Mouse (Mus musculus): Measurements from ENCODE around the gene Zfp239. TPM values are rescaled to one million over a fixed set of nuclear protein-coding genes. Genes with fewer than 3 reads are reported as not detected.
A peak's percentile ranks its signal among the peaks of the same experiment; 100 is the strongest.

The Zfp239 gene
- polyA plus RNA-seq, 1 experiment from 2014 or later = 7.5 TPM

DNA sequence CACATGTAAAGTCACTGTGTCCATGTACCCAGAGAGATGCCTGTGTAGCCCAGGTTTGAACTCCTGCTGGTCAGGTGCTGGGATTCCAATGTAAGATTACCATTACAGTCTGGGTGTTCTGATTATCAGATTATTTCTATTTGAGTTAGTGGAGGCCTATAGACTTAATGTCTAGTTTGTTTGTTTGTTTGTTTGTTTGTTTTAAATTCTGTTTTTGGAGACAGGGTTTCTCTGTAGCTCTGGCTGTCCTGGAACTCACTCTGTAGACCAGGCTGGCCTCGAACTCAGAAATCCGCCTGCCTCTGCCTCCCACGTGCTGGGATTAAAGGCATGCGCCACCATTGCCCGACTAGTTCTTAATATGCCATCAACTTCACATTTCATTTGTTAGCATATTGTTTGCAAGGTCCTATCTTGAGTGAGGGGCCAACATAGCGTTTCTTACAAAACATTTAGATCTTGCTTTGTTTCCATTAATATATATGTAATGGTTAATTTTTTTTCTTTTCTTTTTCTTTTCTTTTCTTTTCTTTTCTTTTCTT is 48.3 kb downstream of the Zfp239 start:
- 0 out of 2 replicates have a peak overlapping the region, but pooled peaks have one; percentile 83 for H3K4me2 ChIP-seq (ENCODE audit: low read depth, low read length)
- no peak overlapping the region for H3K9ac ChIP-seq (ENCODE audit: low read length)
- 68% methylated on average over 6 of the region's 6 CpGs for WGBS
- no peaks in the 10 kb centered on the region for H3K27me3 ChIP-seq (ENCODE audit: control insufficient read depth, insufficient read depth, low read depth, low read length)
- H3K4me3 ChIP-seq (ENCODE audit: low read length) = no peak overlapping the region
- H3K9me3 ChIP-seq (ENCODE audit: control insufficient read depth, low read length) = no peaks in the 10 kb centered on the region
- H3K4me1 ChIP-seq (replicated peaks; ENCODE audit: control insufficient read depth, insufficient read depth, low read length) = peaks cover 30% of the 10 kb centered on the region
- no peak overlapping the region for H3K27ac ChIP-seq (ENCODE audit: low read length)
- H3K36me3 ChIP-seq (ENCODE audit: control insufficient read depth, insufficient read depth, low read length) = no peaks in the 10 kb centered on the region
- no peak for ATAC-seq (ENCODE audit: low read depth)

DNA sequence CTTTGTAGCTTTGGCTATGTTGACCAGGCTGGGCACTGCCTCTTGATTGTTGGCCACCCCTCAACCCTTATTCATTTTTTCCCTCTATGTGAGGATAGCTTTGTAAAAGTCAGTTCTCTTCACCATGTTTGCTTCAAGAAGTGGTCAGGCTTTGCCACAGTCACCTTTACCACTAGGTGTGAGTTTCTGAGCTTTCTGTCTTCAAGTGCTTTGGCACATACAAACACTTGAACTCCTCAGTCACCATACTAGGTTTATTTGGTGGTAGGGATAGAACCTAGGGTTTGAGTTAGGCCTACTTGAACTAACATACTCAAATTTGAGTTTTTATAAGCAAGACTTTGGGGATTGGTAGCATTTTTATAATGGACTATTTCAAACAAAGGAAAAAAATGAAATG is 52.6 kb downstream of the Zfp239 start:
- H3K27ac ChIP-seq (ENCODE audit: low read length) = no peak overlapping the region
- no peak overlapping the region for H3K4me3 ChIP-seq (ENCODE audit: low read length)
- no peaks in the 10 kb centered on the region for H3K9me3 ChIP-seq (ENCODE audit: control insufficient read depth, low read length)
- no peak for ATAC-seq (ENCODE audit: low read depth)
- no peak overlapping the region for H3K9ac ChIP-seq (ENCODE audit: low read length)
- H3K36me3 ChIP-seq (ENCODE audit: control insufficient read depth, insufficient read depth, low read length) = no peaks in the 10 kb centered on the region
- H3K4me2 ChIP-seq (ENCODE audit: low read depth, low read length) = no peak overlapping the region
- no peaks in the 10 kb centered on the region for H3K27me3 ChIP-seq (ENCODE audit: control insufficient read depth, insufficient read depth, low read depth, low read length)
- H3K4me1 ChIP-seq (replicated peaks; ENCODE audit: control insufficient read depth, insufficient read depth, low read length) = peaks cover 39% of the 10 kb centered on the region

DNA sequence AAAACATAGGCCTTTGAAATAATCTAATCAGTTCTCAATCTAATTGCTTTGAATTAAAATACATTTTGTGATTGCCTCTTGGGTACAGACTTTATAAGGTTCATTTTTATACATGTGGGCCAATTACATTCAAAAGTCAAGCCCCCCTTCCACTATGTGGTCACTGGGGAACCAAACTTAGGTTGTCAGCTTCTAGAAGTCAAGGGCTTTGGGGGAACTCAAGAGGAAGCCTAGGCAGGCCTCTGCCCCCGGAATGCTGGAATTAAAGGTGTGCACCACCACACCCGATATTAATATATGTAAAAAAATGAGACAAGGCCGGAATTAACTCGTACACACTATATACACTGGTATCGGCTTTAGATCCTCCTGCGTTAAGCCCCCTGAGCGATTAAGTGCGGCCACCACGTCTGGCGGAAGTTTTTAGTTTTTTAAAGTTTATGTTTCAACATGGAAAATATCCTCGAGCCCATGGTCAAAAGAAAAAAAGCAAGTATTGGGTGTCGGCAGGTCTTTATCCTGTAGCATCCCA is 54.4 kb downstream of the Zfp239 start:
- peak overlapping the region; percentile 88 for H3K9ac ChIP-seq (ENCODE audit: low read length)
- peak overlapping the region; percentile 93 for H3K4me2 ChIP-seq (ENCODE audit: low read depth, low read length)
- H3K27me3 ChIP-seq (ENCODE audit: control insufficient read depth, insufficient read depth, low read depth, low read length) = no peaks in the 10 kb centered on the region
- ATAC-seq (ENCODE audit: low read depth) = no peak
- H3K4me1 ChIP-seq (replicated peaks; ENCODE audit: control insufficient read depth, insufficient read depth, low read length) = peaks cover 41% of the 10 kb centered on the region
- 0 out of 2 replicates have a peak, but pooled peaks cover 2% of the 10 kb centered on the region for H3K36me3 ChIP-seq (ENCODE audit: control insufficient read depth, insufficient read depth, low read length)
- H3K4me3 ChIP-seq (ENCODE audit: low read length) = peak overlapping the region; percentile 78
- peak overlapping the region; percentile 98 for H3K27ac ChIP-seq (ENCODE audit: low read length)
- H3K9me3 ChIP-seq (ENCODE audit: control insufficient read depth, low read length) = no peaks in the 10 kb centered on the region
- 1% methylated on average over 12 of the region's 12 CpGs for WGBS

GRCm38 (mm10) chr6:117916737-117917426 is 55.0 kb downstream of the Zfp239 start:
- H3K27me3 ChIP-seq (ENCODE audit: control insufficient read depth, insufficient read depth, low read depth, low read length) = no peaks in the 10 kb centered on the region
- H3K4me3 ChIP-seq (ENCODE audit: low read length) = peak overlapping the region; percentile 78
- peak overlapping the region; percentile 88 for H3K9ac ChIP-seq (ENCODE audit: low read length)
- H3K4me2 ChIP-seq (ENCODE audit: low read depth, low read length) = peak overlapping the region; percentile 93
- H3K4me1 ChIP-seq (replicated peaks; ENCODE audit: control insufficient read depth, insufficient read depth, low read length) = peaks cover 41% of the 10 kb centered on the region
- under 1% methylated on average over 62 of the region's 62 CpGs for WGBS
- H3K27ac ChIP-seq (ENCODE audit: low read length) = peak overlapping the region; percentile 98
- ATAC-seq (ENCODE audit: low read depth) = peak; percentile 97
- no peaks in the 10 kb centered on the region for H3K9me3 ChIP-seq (ENCODE audit: control insufficient read depth, low read length)
- H3K36me3 ChIP-seq (ENCODE audit: control insufficient read depth, insufficient read depth, low read length) = peaks cover 3% of the 10 kb centered on the region; the same call in 1 of the 2 replicates

DNA sequence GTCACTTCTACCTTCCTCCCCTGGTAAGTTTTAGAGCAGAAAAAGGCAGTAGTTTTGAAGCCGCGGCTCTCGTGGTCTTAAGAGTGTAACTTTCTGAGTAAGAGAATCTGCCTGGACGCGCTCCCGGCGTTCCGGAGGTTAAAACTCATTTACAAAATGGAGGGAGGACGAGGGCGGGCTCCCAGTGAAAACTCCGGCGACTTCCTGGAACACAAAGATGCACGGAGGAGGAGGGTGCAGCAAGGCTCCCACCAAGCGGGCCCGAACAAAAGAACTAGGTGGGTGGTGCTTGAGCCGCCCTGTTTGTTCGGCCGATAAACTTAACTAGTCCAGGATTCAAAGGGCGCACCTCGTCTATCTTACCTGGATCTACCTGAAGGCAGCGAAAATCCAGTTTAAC is 55.7 kb downstream of the Zfp239 start:
- Histone ChIP-seq H3K4me2 (ENCODE audit: low read depth, low read length) (peak overlapping the region; percentile 93), H3K9me3 (ENCODE audit: control insufficient read depth, low read length) (no peaks in the 10 kb centered on the region), H3K4me1 (replicated peaks; ENCODE audit: control insufficient read depth, insufficient read depth, low read length) (peaks cover 41% of the 10 kb centered on the region), H3K27me3 (ENCODE audit: control insufficient read depth, insufficient read depth, low read depth, low read length) (no peaks in the 10 kb centered on the region), H3K9ac (ENCODE audit: low read length) (peak overlapping the region; percentile 88), H3K36me3 (ENCODE audit: control insufficient read depth, insufficient read depth, low read length) (peaks cover 5% of the 10 kb centered on the region; the same call in 1 of the 2 replicates), H3K4me3 (ENCODE audit: low read length) (peak overlapping the region; percentile 78), H3K27ac (ENCODE audit: low read length) (peak overlapping the region; percentile 98)
- peak; percentile 78 for ATAC-seq (ENCODE audit: low read depth)
- under 1% methylated on average over 21 of the region's 21 CpGs for WGBS

GRCm38 (mm10) chr6:117918043-117918442 is 56.1 kb downstream of the Zfp239 start:
- peak overlapping the region; percentile 93 for H3K4me2 ChIP-seq (ENCODE audit: low read depth, low read length)
- peak overlapping the region; percentile 78 for H3K4me3 ChIP-seq (ENCODE audit: low read length)
- H3K9me3 ChIP-seq (ENCODE audit: control insufficient read depth, low read length) = no peaks in the 10 kb centered on the region
- no peaks in the 10 kb centered on the region for H3K27me3 ChIP-seq (ENCODE audit: control insufficient read depth, insufficient read depth, low read depth, low read length)
- WGBS = 11% methylated on average over 5 of the region's 5 CpGs
- peaks cover 41% of the 10 kb centered on the region for H3K4me1 ChIP-seq (replicated peaks; ENCODE audit: control insufficient read depth, insufficient read depth, low read length)
- peaks cover 8% of the 10 kb centered on the region; the same call in 1 of the 2 replicates for H3K36me3 ChIP-seq (ENCODE audit: control insufficient read depth, insufficient read depth, low read length)
- peak overlapping the region; percentile 88 for H3K9ac ChIP-seq (ENCODE audit: low read length)
- peak overlapping the region; percentile 98 for H3K27ac ChIP-seq (ENCODE audit: low read length)
- ATAC-seq (ENCODE audit: low read depth) = no peak

GRCm38 (mm10) chr6:117920659-117921640 is 59.0 kb downstream of the Zfp239 start:
- WGBS = 47% methylated on average over 3 of the region's 3 CpGs
- Histone ChIP-seq H3K9ac (ENCODE audit: low read length) (no peak overlapping the region), H3K4me1 (replicated peaks; ENCODE audit: control insufficient read depth, insufficient read depth, low read length) (peaks cover 28% of the 10 kb centered on the region), H3K9me3 (ENCODE audit: control insufficient read depth, low read length) (no peaks in the 10 kb centered on the region), H3K4me3 (ENCODE audit: low read length) (no peak overlapping the region), H3K4me2 (ENCODE audit: low read depth, low read length) (no peak overlapping the region), H3K27ac (ENCODE audit: low read length) (no peak overlapping the region), H3K36me3 (ENCODE audit: control insufficient read depth, insufficient read depth, low read length) (peaks cover 13% of the 10 kb centered on the region), H3K27me3 (ENCODE audit: control insufficient read depth, insufficient read depth, low read depth, low read length) (no peaks in the 10 kb centered on the region)
- no peak for ATAC-seq (ENCODE audit: low read depth)

DNA sequence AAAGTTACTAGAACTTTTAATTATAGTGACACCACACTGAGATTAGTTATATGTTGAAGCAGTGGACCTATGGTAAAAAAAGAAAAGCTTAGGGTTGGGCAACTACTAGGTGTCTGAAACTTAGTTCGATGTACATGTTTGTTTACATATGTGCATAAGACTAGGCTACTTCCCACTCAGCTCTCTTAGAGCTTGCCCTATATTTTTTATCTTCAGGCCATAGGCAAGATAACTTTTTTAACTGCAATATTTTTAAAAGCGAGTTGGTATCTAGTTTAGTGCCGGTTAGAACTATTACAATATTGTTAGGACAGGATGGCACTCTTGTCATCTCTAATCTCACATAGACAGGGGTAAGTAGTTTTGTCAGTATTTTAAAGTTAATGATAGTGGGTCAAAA is 60.1 kb downstream of the Zfp239 start:
- 81% methylated on average over 3 of the region's 3 CpGs for WGBS
- Histone ChIP-seq H3K4me2 (ENCODE audit: low read depth, low read length) (no peak overlapping the region), H3K36me3 (ENCODE audit: control insufficient read depth, insufficient read depth, low read length) (peaks cover 23% of the 10 kb centered on the region), H3K9ac (ENCODE audit: low read length) (no peak overlapping the region), H3K9me3 (ENCODE audit: control insufficient read depth, low read length) (no peaks in the 10 kb centered on the region), H3K4me3 (ENCODE audit: low read length) (no peak overlapping the region), H3K27me3 (ENCODE audit: control insufficient read depth, insufficient read depth, low read depth, low read length) (no peaks in the 10 kb centered on the region), H3K4me1 (replicated peaks; ENCODE audit: control insufficient read depth, insufficient read depth, low read length) (peaks cover 22% of the 10 kb centered on the region), H3K27ac (ENCODE audit: low read length) (no peak overlapping the region)
- no peak for ATAC-seq (ENCODE audit: low read depth)
